ENCODE assay signal across 9 mouse cellular contexts in genomic region chr19:53423341-53423753, GRCm38 (mm10). TPM values are rescaled to one million over a fixed set of nuclear protein-coding genes. Genes with fewer than 3 reads are reported as not detected.
A peak's percentile ranks its signal among the peaks of the same experiment; 100 is the strongest.
DNase-seq lines count a peak whose midpoint lies in the region; ATAC-seq and TF ChIP-seq lines count a peak whose summit lies in the region.
"Had no signal": no experiment of that assay in that cellular context is flagged by ENCODE, and none has a peak within 500 bp of the region (broad histone marks: within the 10 kb centered on the region; RNA-seq: fewer than 3 reads in every experiment).

No protein-coding gene starts in this region.

- no peaks in the 10 kb centered on the region for H3K9me3 ChIP-seq in ES-Bruce4 (replicated peaks; ENCODE audit: control insufficient read depth, insufficient read depth, low read length, poor library complexity, severe bottlenecking)
- no peaks in the 10 kb centered on the region for H3K9me3 ChIP-seq in limb, embryonic 13.5 days

- H3K4me2 ChIP-seq in limb, embryonic 13.5 days (replicated peaks) = peak overlapping the region; percentile 32

- no peak for ATAC-seq in limb, embryonic 13.5 days (ENCODE audit: low FRiP score, low read depth)

- H3K4me1 ChIP-seq in ES-Bruce4 (ENCODE audit: control insufficient read depth, insufficient read depth, low read length) = peaks cover 3% of the 10 kb centered on the region
- peaks cover 44% of the 10 kb centered on the region for H3K4me1 ChIP-seq in limb, embryonic 13.5 days

- peak; percentile 89 for DNase-seq in CD4-positive helper T cell, adult 2 months (ENCODE audit: low read depth, low spot score)
- DNase-seq in skeletal muscle tissue, adult 2 months (ENCODE audit: low read depth, low spot score) = peak; percentile 21
- DNase-seq in layer of hippocampus, adult 18-20 months (ENCODE audit: low spot score in 2 of 2) = no peak
- no peak for DNase-seq in right cerebral cortex, adult 2 months (ENCODE audit: low spot score in 2 of 2)
- no peak for DNase-seq in left cerebral cortex, adult 11 months (ENCODE audit: low spot score)

- H3K9ac ChIP-seq in ES-Bruce4 (ENCODE audit: low read depth, poor library complexity, severe bottlenecking) = peak overlapping the region; percentile 2
- no peak overlapping the region for H3K9ac ChIP-seq in limb, embryonic 13.5 days

- peak; percentile 89 for TF ChIP-seq EP300 in ES-Bruce4 (IDR thresholded peaks at IDR 0.05; ENCODE audit: insufficient read depth, low read depth, low read length)

- peak overlapping the region; percentile 69 for H3K4me3 ChIP-seq in ES-Bruce4 (ENCODE audit: low read depth, low read length)
- no peak overlapping the region for H3K4me3 ChIP-seq in limb, embryonic 13.5 days

- no peaks in the 10 kb centered on the region for H3K36me3 ChIP-seq in ES-Bruce4 (ENCODE audit: control insufficient read depth, insufficient read depth, low read length, poor library complexity, severe bottlenecking)
- no peaks in the 10 kb centered on the region for H3K36me3 ChIP-seq in limb, embryonic 13.5 days

- no peaks in the 10 kb centered on the region for H3K27me3 ChIP-seq in ES-Bruce4 (ENCODE audit: control insufficient read depth, insufficient read depth, low read length, poor library complexity, severe bottlenecking)
- H3K27me3 ChIP-seq in limb, embryonic 13.5 days = 0 out of 2 replicates have a peak, but pooled peaks cover 6% of the 10 kb centered on the region

- no peak for TF ChIP-seq POLR2A in ES-Bruce4 (IDR thresholded peaks at IDR 0.05; ENCODE audit: insufficient read depth, low read length)

- 22% methylated on average over 18 of the region's 19 CpGs for whole genome bisulfite sequencing in limb, embryonic 13.5 days

- peak overlapping the region; percentile 93 for H3K27ac ChIP-seq in ES-Bruce4 (ENCODE audit: insufficient read depth, low read length)
- H3K27ac ChIP-seq in limb, embryonic 13.5 days = no peak overlapping the region

- peak; percentile 50 for TF ChIP-seq CTCF in ES-Bruce4 (IDR thresholded peaks at IDR 0.05; ENCODE audit: low read depth, low read length)

RNA-seq across cellular contexts. Expression of gene Smndc1, which starts 33.0 kb away (rescaled TPM):
- polyA plus RNA-seq in ES-Bruce4 (2011; ENCODE audit: insufficient read depth, insufficient read length, low read depth, missing spikeins) = 72.0 and 77.6 TPM in 2 replicates
- polyA plus RNA-seq in limb, embryonic 13.5 days (2015; fragmentation: Nextera tagmentation; extraction: Ambion mirVana) = 41.0 and 44.8 TPM in 2 replicates
- 10 to 100 TPM; 41.4 to 42.4 TPM for total RNA-seq in layer of hippocampus, adult 18-20 months (2021)

RNA-seq across cellular contexts. Expression of gene Gm10197, which starts 51.8 kb away (rescaled TPM):
- not detected in 2 replicates for polyA plus RNA-seq in ES-Bruce4 (2011; ENCODE audit: insufficient read depth, insufficient read length, low read depth, missing spikeins)
- not detected in 2 replicates for polyA plus RNA-seq in limb, embryonic 13.5 days (2015; fragmentation: Nextera tagmentation; extraction: Ambion mirVana)
- not detected for total RNA-seq in layer of hippocampus, adult 18-20 months (2021)
- total RNA-seq: liver, adult 2 months had no signal
- polyA plus RNA-seq: frontal cortex, adult 2 months; liver, adult 2 months had no signal

Comparison
In these comparisons a context has a peak if more than half of its experiments do, and no peak if none do; other contexts are left out.
1. DNase-seq: peak in CD4-positive helper T cell, adult 2 months (single experiment) and skeletal muscle tissue, adult 2 months (single experiment); none in layer of hippocampus, adult 18-20 months (0 of 2), right cerebral cortex, adult 2 months (0 of 2) and left cerebral cortex, adult 11 months (single experiment).